Mouse (Mus musculus) urinary bladder, adult 2 months (tissue): ENCODE data around the gene Ncapg. TPM values are rescaled to one million over a fixed set of nuclear protein-coding genes. Genes with fewer than 3 reads are reported as not detected.

ENCODE experiments used
- DNase-seq: peaks from one replicate; pipeline ENCODE4 v3.0.0; 2022; ENCODE audit warnings: low spot score
- polyA plus RNA-seq: library from polyadenylated mRNA; depleted of rRNA; stranded (reverse); fragments of >200 nt; gene quantifications from 2 replicates; pipeline ENCODE4 v1.2.3, GENCODE M21; 2012; rRNA removed

The Ncapg gene
- polyA plus RNA-seq, 1 experiment: 1.2 TPM

GRCm38 (mm10) chr5:45691678-45692077 lies 22.0 kb downstream of the Ncapg start:
- no peak for DNase-seq

- DNase-seq: no peak
These were observed 37.1 kb downstream of the Ncapg start for GRCm38 (mm10) chr5:45706811-45707210.

- no peak for DNase-seq
These were observed 39.9 kb downstream of the Ncapg start for GRCm38 (mm10) chr5:45709653-45710052.

DNA sequence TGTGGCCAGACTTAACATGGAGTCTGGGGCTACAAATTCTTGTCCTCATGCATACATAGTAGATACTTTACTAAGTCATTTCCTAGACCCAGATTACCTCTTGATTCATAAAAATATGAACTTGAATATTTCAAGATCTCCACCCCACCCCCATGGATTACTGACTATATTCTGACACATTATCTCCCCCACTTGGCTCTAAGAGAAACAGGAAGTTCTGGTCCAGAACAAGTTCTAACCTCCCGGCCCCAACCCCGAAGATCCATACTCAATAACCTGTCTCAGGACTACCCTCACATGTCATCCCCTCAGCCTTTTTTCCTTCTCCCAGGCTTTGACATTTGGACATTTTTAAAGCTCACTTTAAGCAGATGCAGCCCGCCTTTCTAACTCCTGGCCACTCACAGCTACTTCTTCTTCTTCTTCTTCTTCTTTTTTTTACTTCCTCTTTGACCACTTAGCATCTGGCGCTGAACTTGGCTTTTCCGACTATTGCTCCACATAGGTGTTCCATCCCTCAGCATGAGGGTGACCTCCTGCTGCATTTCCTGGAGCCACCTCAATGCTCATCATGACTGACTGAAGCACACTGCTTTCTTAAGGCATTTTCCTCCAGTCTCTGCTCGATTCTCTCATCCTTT lies 49.2 kb downstream of the Ncapg start:
- no peak for DNase-seq

DNA sequence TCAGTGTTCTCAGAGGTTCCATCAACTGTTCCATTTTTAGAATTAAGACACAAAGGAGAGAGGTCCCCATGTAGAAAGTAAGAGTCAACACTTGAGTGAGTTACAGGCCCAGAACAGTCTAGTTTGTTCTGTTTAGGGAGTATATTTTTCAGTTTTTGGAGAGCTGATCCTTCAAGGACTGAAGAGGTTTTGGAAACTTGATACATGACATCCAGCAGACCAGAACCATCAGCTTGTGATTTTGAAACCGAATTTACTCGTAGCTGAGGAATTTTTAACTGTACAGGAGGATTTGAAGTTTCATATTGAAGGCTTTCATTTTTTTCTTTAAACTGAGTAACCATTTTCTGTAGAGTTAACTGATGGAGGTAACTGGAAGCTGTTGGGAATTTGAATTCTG lies 64.0 kb downstream of the Ncapg start:
- DNase-seq: no peak

DNA sequence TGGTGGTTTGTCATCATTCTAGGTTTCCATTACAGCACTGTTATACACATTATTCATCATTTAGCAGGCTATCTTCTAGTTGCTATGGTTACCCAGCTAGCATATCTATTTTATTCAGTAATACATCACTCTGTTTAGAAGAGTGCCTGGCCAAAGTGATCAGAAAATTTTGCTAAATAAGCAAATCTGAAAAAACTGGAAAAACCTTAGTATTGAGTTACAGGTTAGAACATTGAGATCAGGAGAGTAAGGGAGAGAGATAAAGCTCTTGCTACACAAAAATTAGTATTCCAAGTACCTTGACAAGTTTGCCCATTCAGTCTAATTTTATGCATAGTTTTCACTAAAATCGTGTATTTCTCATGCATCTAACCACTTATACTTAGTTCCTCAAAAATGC lies 68.2 kb downstream of the Ncapg start:
- DNase-seq: no peak

Other genes starting within 250 kb of the Ncapg start
- 66.4 and 68.1 TPM in 2 replicates for gene Qdpr, start 219.7 kb upstream of the Ncapg start, polyA plus RNA-seq
- not detected in 2 replicates for gene Clrn2, start 216.2 kb upstream of the Ncapg start, polyA plus RNA-seq
- 34.2 and 40.0 TPM in 2 replicates for gene Lap3, start 176.5 kb upstream of the Ncapg start, polyA plus RNA-seq
- 104 and 119 TPM in 2 replicates for gene Med28, start 149.7 kb upstream of the Ncapg start, polyA plus RNA-seq
- gene Fam184b, start 30.3 kb upstream of the Ncapg start, polyA plus RNA-seq: 0.01 and 0.03 TPM in 2 replicates
- 5.8 and 6.0 TPM in 2 replicates for gene Lcorl, start 187.7 kb downstream of the Ncapg start, polyA plus RNA-seq